Mouse (Mus musculus): ENCODE data around the gene Ghdc.

- no peak for TF ChIP-seq CTCF (IDR thresholded peaks at IDR 0.05; ENCODE audit: low read depth, low read length)
- no peak for TF ChIP-seq POLR2A (IDR thresholded peaks at IDR 0.05; ENCODE audit: insufficient read depth, low read length)
- no peak for TF ChIP-seq EP300 (IDR thresholded peaks at IDR 0.05; ENCODE audit: insufficient read depth, low read depth, low read length)
Measured at GRCm38 (mm10) chr11:100795386-100795785, 24.6 kb upstream of the Ghdc start.
